Mouse (Mus musculus): ENCODE measurements around the gene Nupr1.

Gene Nupr1

DNA sequence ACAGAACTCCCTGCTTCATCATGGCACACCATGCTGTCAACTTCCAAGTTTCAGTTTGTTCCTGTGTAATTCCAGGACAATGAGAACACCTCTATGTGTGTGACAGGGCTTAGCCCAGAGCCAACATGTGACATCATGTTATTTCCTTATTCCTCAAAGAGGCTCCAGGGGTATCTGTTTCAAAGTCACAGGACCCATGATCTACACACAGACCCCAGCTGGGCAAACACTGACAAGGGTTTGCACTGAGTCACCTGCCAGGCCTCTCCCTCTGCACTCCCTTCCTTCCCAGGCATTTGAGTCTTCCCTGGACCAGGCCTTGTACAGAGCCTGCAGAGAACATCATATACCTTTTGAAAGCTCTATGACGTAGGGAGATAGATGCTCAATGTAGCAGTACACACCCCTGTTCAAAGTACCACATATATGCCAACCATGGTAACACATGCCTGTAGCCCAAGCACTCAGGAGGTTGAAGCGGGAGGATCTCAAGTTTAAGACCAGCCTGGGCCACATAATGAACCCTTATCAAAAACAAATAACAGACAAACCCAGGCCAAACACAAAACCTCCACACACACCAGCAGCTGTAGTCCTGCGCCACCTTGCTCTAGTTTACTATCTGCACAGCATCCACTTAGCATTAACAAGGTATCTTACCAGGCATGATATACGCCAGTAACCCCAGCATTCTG is at the start of gene Nupr1:
Nupr1 (minus strand) TSS at position 38 of the 695 bp plus-strand sequence.
- no peak for DNase-seq (ENCODE audit: low spot score)

DNA sequence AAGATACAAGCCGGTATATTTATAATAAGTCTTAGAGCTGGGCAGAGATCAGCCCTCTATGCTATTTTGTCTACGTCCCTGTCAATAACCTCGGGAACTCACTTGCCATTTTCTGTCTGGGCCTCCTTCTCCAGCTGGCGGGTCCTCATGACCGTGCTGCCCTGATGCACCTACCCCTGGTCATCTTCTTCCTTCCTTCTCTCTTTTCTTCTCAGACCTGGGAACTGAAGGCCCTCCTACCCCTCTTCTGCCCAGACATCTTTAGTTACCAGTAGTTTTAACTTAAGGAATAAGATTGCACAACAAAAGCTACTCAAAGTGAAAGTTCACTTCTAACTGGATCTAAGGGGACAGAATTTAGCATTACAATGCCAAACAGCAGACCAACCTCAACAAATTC is 49.0 kb upstream of the Nupr1 start:
- no peak for DNase-seq (ENCODE audit: low spot score)

DNA sequence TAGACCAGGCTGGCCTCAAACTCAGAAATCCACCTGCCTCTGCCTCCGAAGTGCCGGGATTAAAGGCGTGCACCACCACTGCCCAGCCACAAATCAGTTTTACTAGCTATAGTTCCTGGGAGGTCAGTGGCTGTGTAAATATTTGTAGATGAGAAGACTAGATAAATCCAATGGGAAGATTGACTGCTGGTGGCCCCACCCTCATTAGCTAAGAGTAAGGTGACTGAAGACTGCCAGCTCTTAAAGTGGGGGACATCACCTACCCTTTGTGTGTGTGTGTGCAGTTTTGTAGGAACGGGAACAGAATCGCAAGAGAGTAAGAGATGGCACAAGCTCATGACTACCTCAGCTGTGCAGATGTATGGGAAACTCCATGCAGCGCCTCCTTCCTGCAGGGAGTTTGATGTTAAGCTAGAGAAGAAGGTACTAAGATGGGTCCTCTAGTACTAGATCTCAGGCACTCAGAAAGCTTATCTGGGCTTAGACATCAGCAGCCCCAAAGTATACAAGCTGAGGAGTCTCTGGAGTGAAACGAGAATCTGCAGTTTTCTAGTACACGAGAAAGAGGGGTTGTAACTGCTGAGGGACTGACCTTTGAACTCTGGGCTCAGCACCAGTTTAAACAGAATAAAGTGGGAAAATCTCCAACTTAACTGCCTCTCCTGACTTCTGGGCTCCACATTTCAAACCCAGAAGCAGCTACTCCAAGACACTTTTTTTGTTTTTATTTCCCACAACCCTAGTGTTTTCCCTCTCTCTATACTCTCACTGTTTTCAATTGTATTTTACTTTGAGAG is 48.1 kb upstream of the Nupr1 start:
- DNase-seq (ENCODE audit: low spot score), result no peak

DNA sequence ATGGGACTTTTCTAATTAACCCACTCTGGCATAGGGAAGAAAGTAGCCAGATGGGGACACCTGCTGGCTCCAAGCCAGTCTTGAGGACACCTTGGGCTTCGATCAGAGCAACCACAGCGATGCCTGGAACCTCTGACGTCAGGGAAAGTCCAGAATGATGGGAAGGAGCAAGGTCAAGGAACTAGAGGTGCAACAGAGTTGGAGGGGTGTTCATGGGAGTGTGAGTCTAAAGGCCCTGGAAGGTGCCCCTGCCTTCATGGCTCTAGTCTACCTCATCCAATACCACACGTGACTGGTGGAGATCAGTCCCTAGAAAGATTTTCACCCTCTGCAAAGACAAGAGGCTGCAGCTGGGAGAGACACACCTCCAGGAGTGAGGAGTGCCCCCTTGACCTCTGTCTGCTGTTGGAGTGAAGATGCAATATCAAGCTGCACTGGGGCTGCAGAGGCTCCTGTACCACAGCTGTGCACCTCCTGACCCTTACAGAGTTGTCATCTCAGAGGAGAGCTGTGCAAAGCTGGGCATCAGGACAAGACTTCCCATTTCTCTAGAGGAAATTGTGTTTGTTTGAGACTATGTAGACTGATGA is 46.1 kb upstream of the Nupr1 start:
- no peak for DNase-seq (ENCODE audit: low spot score)

DNA sequence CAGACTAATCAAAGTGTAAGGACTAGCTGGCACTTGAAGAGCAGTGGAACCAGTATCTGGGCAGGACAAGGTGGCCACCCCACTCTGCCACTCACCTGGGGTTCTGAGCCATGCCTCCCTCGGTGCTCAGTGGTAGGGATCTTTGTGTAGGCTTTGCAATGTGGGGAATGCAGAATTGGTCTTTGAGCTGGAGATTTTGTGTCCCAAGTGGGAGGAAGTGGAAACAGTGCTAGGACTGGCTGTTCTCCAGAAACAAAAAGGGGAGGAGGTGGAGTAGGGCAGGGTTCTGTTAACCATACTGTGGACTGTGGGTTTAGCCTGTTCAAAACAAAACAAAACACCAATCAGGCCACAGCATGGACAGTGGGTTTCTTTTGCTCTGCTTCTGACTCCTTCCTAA is 45.5 kb upstream of the Nupr1 start, which contains the start of gene Sult1a1:
Sult1a1 (minus strand) TSS at position 226 of the 400 bp plus-strand sequence.
- DNase-seq (ENCODE audit: low spot score), result peak; percentile 80

DNA sequence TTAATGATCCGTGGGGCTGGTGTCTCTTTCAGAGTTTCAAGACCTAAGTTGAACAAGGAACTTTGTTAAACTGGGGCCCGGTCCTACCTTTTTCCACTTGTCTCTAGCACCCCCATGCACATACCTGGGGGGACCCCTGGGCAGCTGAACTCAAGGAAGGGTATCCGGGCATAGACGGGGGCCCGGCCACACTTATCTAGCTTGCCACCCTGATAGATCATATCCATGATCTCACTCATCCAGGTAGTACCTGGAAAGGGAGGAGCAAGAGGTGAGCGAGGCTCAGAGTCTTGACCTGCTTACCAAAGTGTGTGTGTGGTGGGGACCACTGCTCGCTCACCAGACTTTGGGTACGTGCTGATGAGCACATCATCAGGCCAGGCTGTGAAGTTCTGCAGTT is 44.4 kb upstream of the Nupr1 start:
- DNase-seq (ENCODE audit: low spot score), result no peak

DNA sequence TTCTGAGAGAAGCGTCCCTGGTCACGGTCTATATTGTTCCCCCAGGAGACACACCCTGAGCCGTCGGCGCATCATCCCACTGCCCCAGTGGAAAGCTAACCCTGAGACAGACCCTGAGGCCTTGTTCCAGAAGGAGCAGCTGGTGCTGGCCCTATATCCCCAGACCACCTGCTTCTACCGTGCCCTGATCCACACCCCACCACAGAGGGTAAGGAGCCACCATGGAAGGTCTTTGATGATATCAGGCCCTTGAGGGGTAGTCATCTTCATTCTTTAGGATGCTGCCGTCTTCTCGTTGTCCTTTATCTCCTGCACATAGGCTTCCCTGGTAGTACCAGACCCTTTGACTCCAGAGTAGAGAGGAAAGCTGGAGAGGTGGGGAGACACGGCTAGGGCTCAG is 41.5 kb upstream of the Nupr1 start:
- no peak for DNase-seq (ENCODE audit: low spot score)

DNA sequence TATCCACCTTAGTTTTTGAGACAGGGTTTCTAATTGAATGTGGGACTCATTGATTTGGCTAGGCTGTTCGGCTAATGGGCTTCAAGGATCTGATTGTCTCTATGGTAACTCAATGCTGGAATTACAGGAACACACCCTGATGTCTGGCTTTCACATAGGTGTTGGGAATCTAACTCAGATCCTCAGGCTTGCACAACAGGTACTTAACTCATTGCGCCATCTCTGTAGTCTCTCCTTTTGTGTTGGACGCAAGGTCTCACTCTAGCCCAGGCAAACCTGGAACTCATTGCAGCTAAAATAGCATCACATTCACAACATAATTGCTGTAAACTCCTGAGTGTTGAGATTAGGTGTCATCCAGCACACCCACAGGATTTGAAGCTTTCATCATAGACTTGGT is 39.5 kb upstream of the Nupr1 start:
- DNase-seq (ENCODE audit: low spot score), result no peak

DNA sequence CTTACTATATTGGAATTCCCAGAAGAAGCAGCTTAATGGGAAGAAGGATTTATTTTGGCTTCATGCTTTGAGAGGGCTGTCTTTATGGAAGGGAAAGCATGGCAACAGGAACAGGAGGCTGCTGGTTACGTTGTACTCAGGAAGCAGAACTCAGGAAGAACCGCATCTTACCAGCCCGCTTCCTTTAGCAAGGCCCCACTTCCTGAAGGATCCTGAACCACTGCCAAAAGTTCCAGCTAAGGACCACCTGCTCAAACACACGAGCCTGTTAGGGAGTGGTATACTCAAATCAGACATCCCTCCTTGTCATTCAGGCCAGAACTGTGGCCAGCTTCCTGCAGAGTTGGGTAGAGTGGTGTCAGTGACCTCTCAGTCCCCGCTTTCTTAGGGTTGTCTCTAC is 37.8 kb upstream of the Nupr1 start:
- DNase-seq (ENCODE audit: low spot score), result no peak

DNA sequence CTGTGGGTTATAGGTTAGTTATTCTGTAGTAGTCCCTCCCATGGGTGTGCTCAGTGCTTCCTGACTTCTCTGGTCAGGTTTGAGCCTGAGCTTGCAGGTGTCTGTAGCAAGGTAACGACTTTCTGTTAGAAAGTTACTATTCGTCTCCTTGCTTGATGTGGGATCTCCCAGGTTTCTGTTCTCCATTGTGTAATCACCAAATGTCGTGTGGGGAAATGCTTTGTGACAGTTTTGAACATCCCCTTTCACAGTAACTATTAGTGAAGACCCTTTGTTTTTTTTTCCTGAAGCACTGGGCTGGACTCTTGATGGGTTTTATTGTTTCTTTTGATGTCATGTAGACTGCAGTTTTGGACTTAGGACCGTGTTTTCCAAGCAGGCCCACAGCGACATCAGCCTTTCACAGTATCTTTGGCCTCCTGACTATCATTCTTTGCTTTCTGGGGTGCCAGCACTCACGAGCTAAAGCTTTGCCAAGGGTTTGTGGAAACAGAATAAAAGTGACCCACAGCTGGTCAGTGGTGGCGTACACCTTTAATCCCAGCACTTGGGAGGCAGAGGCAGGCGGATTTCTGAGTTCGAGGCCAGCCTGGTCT is 36.9 kb upstream of the Nupr1 start:
- DNase-seq (ENCODE audit: low spot score), result no peak

DNA sequence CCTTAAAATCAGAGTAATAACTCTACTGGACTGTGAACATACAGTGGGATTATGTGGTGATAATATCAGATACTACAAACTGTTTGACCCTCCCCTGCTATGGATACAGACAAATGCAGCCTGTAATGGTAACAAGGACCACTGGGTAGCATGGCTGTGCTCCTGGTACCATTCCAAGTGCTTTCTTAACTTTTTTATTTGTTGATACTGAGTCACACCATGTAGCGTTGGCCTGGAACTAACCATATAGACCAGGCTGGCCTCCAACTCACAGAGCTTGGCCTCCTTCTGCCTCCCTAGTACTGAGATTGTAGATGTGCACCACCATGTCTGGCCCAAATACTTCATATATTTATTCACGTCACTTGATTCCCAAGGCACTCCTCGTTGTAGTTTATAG is 34.6 kb upstream of the Nupr1 start:
- no peak for DNase-seq (ENCODE audit: low spot score)

DNA sequence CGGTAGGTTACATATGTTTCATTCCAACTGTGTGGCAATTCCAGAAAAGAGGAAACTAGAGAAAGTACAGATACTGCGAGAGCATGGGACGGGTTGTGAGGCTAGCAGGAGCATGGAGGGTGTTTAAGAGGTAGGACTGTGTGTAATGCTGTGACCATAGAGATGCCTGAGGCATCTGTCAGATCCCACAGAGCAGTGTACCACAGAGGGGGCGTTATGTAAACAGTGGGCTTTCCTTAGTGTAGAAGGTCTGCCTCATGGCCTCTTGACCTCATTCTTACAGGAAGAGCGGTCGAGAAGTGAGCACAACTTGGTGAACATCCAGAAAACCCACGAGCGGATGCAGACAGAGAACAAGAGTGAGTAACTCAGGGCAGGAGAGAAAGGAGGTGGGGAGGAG is 33.0 kb upstream of the Nupr1 start:
- no peak for DNase-seq (ENCODE audit: low spot score)

DNA sequence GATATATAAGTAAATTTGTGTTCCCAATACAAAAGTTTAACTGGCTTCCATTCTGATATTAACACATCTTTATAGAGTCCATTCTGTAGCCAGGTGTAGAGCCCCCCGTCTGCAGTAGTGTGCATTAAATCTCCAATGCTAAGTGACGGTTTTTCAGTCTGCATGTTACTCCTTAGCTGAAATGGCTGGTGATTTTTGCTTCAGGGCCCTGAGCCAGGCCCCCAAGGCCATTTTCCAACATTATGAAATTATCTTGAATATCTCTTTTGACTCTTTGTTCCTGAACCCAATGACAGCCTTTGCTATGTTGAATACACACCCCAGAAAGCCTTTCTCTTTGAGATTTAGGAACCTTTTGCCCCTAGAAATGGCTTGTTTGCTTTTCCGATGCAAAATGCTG is 29.1 kb upstream of the Nupr1 start:
- DNase-seq (ENCODE audit: low spot score), result no peak

DNA sequence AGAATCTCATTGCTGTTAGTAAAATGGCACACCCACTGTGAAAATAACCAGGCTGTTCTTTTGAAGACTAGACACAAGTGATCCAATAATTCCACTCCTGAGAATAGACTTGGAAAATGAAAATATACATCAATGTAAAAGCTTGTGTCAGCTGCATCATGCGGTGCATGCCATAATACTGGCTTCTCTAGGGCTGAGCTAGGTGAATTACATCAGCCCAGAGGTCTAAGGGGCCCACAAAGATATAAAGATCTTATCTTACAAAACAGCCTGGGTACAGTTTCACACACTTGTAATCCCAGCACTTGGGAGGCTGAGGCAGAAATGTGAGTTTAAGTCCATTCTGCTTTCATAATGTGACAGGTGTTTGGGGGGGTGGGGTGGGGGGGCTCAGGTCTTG is 26.9 kb upstream of the Nupr1 start:
- DNase-seq (ENCODE audit: low spot score), result no peak

DNA sequence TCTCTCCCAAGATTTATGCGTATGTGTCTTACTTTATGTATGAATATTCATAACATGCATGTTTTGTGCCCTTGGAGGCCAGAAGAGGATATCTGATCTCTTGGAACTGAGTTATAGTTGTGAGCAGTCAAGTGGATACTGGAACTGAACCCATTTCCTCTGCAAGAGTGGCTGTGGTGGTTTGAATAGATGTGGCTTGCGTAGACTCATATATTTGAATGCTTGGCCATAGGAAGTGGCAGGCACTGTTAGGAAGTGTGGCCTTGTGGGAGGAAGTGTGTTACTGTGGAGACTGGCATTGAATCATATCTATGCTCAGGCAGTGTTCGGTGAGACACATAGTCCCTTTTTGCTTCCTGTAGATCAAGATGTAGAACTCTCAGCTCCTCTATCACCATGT is 25.0 kb upstream of the Nupr1 start:
- DNase-seq (ENCODE audit: low spot score), result no peak

DNA sequence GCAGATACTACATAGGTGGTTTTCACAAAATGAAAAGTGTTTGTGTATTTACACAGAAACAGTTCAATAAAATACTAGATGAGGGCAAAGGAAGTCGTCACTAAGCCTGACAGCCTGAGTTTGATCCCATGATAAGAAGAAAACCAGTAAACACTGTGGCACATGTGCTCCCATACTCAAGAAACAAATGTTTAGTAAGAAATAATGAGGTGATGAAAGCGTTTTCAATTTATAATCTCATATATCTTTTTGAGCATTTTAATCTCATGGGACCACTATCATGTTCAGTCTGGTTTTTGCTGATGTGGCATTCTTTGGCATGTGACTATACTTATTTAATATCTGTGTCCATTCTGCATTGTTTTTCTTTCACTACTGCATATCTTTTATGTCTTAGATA is 23.3 kb upstream of the Nupr1 start:
- no peak for DNase-seq (ENCODE audit: low spot score)

DNA sequence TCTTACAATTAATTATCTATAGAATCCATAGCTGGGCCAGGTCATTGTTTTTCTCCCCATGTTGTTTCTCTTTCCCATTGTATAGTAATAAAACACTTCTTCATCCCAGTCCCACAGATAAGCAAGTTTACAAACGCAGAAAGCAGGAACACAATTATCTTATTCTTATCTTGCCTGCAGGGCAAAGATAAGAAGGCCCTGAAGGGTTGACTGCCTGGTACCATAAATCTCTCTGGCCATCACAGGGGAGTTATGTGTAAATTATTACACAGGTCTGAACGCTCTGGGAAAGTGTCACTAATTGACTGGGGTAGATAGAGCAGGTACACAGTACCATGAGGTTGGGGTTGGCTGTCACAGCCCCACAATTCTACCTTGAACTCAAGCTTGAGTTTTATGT is 20.2 kb upstream of the Nupr1 start:
- no peak for DNase-seq (ENCODE audit: low spot score)

DNA sequence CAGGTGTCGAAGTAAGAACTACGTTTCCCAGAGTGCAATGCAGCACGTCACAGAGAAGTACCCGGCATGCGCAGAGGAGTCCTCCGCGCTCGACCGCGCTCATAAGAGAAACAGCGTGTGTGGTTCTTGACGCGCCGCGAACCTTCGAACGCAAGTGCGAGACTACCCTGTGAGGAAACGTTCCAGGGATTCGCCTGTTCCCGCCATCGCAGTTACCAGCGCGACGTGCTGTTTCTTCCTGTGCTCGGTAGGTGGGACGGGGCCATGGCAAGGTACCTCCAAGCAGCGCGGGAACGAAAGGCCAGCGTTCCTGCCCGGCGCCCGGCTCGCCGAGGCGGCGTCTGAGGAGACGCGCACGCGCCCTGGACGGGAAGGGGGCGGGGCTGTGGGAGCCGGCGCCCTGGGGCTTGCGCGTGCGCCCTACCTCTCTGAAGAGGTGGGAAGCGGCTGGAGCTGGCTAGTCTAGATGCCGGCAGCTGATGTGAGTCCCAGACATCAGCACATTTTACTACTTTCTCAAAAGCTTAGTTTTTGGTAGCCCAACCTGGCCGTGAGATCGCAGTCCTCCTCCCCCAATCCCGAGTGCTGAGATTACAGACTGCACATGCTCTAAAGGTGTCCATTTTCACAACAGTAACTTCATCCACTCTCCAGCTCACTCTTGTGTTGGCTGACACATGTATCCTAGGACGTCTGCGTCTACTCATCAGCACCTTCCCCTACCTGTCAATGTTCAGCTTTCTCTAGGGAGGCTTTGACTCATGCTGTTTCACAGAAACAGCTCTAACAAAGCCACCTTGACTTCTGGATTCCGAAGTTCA is 18.8 kb upstream of the Nupr1 start, which contains the start of gene Sgf29:
Sgf29 (plus strand) TSS at position 79 of the 821 bp plus-strand sequence.
- peak; percentile 92 for DNase-seq (ENCODE audit: low spot score)

DNA sequence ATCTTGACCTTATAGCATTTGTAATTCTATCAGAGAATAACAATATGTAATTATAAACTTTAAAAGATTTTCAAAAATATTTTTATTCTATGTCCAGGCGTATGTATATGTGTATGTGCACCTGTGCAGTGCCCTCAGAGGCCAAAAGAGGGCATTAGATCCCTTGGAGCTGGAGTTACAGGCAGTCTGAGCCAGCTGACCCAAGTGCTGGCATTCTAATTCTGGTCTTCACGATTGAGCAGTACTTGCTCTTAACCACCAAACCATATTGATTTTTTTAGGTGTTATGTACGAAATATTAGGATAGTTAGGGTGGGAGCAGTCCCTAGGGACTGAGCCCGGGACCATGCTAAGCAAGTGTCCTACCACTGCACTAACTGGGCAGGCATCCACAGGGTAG is 17.8 kb upstream of the Nupr1 start:
- DNase-seq (ENCODE audit: low spot score), result no peak

DNA sequence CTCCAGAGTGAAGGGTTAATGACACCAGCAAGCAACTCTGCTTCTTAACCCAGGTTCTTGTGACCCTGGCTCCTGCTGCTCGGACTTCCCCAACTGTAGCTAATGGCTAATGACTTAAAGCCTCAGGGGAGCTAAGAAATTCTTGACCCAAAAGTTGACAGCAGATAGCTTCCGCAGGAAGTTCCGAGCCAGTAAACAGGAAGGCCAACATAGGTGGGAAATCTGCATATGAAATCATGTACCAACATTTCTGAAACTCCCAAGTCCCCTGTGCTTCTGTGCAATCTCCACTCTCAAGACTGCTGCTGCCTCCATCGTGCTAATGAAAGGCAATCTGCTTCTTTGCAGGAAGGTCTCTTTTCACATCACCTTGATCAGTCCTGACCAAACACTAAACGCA is 15.0 kb upstream of the Nupr1 start:
- DNase-seq (ENCODE audit: low spot score), result no peak

DNA sequence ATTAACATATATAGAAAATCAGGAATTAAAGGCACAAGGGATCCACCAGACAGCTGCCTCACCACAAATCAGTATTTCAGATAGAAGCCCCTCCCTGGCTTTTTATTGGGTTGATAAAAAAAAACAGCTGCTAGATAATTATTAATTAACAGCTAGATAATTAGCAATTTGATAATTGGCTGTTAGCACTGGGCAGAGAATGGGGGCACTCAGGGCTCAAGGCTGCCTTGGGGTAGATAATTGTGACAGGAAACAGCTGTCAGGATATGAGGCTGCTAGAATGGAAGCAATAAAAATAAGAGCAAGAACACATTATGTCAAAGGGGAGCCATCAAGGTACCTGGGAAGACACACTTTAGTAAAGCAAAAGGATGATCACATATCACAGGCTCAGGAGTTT is 14.3 kb upstream of the Nupr1 start:
- DNase-seq (ENCODE audit: low spot score), result no peak

DNA sequence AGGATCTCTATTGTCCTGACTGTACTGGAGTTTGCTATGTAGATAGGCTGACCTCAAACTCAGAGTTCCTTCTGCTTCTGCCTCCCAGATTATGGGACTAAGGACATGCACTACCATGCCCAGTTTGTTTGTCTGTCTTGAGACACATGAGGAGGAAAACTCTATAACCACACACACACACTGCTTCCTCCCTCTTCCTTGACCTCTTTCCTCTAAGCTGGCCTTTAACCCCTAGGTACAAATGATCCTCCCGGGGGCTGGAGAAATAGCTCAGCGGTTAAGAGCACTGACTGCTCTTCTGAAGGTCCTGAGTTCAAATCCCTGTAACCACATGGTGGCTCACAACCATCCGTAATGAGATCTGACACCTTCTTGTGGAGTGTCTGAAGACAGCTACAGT is 13.7 kb upstream of the Nupr1 start:
- DNase-seq (ENCODE audit: low spot score), result no peak
